Mouse (Mus musculus) brown adipose tissue, adult 24 weeks (tissue): Measurements from ENCODE around the gene Ebf4. TPM values are rescaled to one million over a fixed set of nuclear protein-coding genes. Genes with fewer than 3 reads are reported as not detected.
A peak's percentile ranks its signal among the peaks of the same experiment; 100 is the strongest.

Source experiments
- H3K27ac ChIP-seq: fragments of 200-500 bp; replicated peaks from 2 replicates; pipeline ENCODE4 v1.5.1; 2012; ENCODE audit warnings: low read depth, mild to moderate bottlenecking, low read length
- H3K4me1 ChIP-seq: fragments of 200-500 bp; 2 replicates; pipeline ENCODE4 v1.6.1; 2012; ENCODE audit warnings: low read length, mixed read lengths; ENCODE audit not compliant: control insufficient read depth, insufficient read depth, insufficient read length
- H3K4me3 ChIP-seq: fragments of 200-500 bp; 2 replicates; pipeline ENCODE4 v1.5.1; 2012; ENCODE audit warnings: low read depth, mild to moderate bottlenecking, low read length, moderate library complexity; ENCODE audit not compliant: insufficient read depth
- polyA plus RNA-seq: library from polyadenylated mRNA; stranded (reverse); fragments of >200 nt; gene quantifications from 2 replicates; pipeline ENCODE4 v1.2.4, GENCODE M21; 2012; ENCODE audit not compliant: missing spikeins, insufficient read depth, insufficient read length

Ebf4 gene
- polyA plus RNA-seq, result 0.46 TPM in 1 of 2 replicates, not detected in the other

DNA sequence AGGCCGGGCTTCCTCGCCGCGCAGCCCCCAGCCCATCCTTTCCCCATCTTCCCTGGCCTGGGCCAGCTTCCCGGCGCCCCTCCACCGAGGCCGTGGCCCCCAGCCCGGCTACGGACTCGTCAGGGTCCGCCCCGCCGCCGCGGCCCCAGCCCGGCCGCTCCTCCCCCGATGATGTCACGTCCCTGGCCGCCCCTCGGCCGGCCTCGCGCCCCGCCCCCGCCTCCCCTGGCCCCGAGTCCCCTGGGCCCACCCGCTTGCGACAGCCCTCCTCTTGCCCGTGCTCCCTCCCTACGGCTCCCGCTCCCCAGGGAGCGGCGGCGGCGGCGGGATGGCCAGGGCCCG is at the start of gene Ebf4:
Gene Ebf4 (plus strand): TSS at position 234 of the 342 bp plus-strand sequence.
- Histone ChIP-seq H3K4me1 (no peaks in the 10 kb centered on the region), H3K4me3 (peak within 1 kb of the TSS; percentile 64), H3K27ac (no peak within 1 kb of the TSS)

DNA sequence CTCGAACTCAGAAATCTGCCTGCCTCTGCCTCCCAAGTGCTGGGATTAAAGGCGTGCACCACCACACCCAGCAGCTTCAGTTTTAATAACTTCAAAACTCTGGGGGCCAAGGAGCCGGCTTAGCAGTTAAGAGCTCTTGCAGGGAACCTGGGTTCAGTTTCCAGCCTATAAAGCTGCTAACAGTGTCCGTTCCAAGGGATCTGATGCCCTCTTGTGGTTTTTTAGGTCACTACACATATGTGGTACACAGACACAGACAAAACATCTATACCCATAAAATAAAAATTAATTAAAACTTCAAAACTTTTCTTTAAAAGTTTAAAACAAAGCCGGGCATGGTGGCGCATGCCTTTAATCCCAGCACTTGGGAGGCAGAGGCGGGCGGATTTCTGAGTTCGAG is 48.1 kb upstream of the Ebf4 start:
- H3K4me3 ChIP-seq, result no peak overlapping the region
- no peak overlapping the region for H3K27ac ChIP-seq
- H3K4me1 ChIP-seq, result no peaks in the 10 kb centered on the region

DNA sequence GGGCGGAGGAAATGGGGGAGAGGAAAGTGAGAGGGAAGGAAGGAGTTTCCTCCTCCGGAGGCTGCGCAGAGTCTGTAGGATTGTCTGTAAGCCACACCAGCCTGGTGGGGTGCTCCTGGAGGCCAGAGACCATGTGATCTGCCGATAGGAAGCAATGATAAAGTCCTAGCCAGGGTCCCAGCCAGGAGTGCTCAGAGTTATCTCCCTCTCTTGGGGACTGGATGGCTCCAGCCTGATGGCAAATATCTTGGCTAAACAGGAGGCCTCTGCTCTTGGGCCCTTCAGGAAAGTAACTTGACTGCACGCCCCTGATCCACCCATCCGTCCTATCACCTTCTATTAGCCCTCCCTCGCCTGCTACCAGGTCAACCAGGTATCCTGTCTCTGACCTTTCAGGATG is 46.7 kb upstream of the Ebf4 start:
- no peak overlapping the region for H3K27ac ChIP-seq

DNA sequence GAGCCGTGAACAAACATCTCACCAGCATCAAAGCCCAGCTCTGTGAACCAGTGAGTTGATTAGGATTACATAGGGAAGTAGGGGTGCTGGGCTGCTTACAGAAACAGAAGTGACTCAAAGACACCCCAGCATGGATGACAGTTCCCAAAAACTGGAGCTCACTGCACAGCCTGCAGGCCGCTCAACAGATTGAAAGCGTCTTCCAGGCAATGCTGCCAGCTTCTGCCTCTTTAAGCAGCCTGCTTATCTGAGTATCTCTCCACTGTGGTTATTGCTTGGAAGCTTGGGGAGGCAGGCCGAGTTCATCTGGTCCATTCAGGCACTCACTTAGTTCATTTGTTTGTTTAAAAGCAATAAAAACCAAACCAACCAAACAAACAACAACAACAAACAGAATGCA is 38.2 kb upstream of the Ebf4 start:
- no peak overlapping the region for H3K27ac ChIP-seq
- H3K4me1 ChIP-seq, result no peaks in the 10 kb centered on the region
- H3K4me3 ChIP-seq, result no peak overlapping the region

More for the DNA sequence above, 46.7 kb upstream of the Ebf4 start:
- no peak overlapping the region for H3K4me3 ChIP-seq
- H3K4me1 ChIP-seq, result no peaks in the 10 kb centered on the region

DNA sequence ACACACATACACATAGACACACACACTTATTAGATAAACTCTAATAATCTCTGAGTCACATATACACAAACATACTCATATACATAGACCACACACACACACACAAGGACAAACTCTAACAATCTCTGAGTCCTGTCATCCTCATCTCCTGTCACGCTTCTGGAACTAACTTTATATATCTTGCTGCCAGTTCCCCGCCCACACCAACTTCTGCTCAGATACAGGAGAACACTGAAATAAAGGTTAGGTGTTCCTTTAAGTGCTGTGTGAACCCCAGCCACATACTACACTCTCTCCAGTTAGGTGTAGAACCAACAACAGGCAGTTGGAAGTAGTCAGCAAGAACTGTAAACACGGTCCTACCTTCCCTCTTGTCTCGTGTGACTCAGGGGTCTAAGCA is 34.1 kb upstream of the Ebf4 start:
- Histone ChIP-seq H3K4me1 (no peaks in the 10 kb centered on the region), H3K27ac (no peak overlapping the region), H3K4me3 (no peak overlapping the region)

DNA sequence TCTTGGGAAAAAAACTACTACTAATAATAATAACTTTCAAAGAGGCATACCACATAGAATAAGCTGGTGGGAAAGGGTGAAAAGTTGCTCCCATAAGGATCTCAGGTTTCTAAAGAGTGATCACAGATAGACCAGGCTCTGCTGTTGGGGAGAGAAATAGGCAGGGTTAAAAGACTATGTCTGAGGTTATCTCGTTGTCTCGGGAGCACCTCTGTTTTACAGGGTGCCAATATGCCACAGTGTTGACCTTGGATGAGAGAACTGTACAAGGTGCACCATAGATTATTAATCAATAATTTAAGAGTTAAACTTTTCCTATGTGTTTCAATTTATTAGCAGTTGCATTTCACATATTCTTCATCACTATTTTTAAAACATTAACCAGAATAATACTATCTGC is 33.1 kb upstream of the Ebf4 start:
- Histone ChIP-seq H3K4me3 (no peak overlapping the region), H3K27ac (no peak overlapping the region), H3K4me1 (no peaks in the 10 kb centered on the region)

DNA sequence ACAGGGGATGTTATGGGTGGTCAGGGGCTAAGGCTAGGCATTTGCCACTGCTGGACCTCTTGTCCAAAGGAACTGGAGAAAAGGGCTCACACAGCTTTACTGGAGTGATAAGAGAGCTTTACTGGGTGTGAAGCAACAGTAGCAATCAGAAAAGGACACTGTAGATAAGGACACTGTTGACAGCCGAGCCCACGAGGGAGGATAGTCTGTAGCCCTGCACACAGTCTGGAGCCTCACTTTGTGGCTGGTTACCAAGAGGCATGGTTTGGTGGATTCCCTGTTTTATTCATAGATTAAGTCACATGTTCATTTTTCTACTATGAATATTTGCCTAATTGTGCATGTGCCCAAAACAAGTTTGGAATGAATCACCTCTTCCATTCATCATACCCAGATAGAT is 32.6 kb upstream of the Ebf4 start:
- Histone ChIP-seq H3K4me3 (no peak overlapping the region), H3K4me1 (no peaks in the 10 kb centered on the region), H3K27ac (no peak overlapping the region)

DNA sequence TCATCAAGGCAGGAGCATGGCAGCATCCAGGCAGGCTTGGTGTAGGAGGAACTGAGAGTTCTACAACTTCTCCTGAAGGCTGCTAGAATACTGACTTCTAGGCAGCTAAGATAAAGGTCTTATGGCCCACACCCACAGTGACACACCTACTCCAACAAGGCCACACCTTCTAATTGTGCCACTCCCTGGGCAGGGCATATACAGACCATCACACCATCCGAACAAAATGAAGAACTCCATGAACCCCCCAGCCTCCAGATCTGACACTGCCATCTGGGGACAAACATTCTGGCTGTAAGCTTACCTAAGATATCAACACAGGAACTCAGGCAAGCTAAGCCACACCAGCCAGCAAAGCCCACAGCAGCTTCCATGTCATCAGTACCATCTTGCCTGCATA is 29.4 kb upstream of the Ebf4 start:
- Histone ChIP-seq H3K27ac (no peak overlapping the region), H3K4me3 (no peak overlapping the region), H3K4me1 (no peaks in the 10 kb centered on the region)

DNA sequence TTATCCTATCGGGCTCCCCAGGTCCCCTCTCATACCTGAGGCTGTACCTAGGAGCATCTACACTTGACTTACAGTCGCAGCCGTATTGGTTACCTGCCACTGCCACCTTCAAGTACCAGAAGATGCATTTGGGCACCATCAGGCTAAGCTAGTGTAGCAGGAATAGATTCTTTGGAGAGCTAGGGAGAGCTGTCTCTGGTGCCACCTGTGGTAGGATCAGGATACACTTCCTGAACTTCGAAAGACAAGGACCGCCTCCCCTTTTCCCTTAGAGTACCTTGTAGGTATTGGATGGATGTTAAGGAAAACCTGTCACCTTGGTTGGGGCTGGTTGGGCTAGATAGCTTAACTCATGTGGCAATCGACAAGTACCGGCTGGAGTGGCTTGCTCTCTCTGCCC is 26.9 kb upstream of the Ebf4 start:
- Histone ChIP-seq H3K27ac (no peak overlapping the region), H3K4me3 (no peak overlapping the region), H3K4me1 (no peaks in the 10 kb centered on the region)

DNA sequence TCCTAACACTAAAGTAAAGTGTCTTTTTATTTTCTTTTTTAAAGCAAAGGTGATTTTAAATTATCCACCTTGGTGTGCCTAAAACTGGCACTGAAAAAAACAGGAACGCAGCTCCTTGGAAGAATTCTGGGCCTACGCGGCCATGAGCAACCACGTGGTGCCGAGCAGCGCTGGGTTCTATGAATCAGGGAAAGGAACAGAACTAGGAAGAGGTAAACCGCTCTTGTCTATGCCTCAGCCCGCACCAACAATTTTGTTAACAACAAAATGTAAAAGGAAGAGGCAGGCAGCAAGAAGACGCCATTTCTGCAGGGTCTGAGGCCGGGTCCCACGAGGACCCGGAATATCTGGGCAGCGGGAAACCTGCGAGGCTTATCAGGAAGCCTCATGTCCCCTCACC is 21.2 kb upstream of the Ebf4 start:
- H3K27ac ChIP-seq, result peak overlapping the region; percentile 69
- H3K4me1 ChIP-seq, result no peaks in the 10 kb centered on the region

DNA sequence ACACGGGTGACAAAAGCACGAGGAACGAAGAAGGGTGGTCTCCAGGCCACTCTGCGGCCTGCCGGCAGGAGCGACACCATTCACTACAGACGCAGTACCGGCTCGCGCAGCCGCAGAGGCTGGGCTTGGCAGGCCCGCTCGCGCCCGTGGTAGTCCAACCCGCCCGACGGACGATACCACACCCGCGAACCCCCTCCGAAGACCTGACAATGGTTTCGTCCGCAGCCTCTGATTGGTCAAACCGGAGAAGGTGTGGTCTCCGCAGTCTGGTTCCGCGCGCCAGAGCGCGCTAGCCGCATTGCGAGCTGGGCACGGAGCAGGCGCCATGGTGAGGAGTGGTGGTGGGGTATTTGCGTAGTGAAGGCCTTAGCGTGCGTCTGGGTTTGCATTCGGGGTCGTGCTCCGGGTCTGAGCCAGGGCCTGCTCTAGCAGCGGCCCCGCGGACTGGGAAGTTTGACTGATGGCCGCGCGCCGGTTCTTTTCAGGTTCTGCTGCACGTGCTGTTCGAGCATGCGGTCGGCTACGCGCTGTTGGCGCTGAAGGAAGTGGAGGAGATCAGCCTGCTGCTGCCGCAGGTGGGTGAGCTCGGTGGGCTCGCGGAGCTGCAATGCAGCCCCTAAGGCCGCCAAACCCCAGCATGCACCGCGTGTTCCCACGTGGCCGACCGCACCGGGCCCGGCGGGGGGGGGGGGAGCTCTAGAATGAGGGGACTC is 20.7 kb upstream of the Ebf4 start, which contains the start of gene Nop56:
Gene Nop56 (plus strand): TSS at position 282 of the 713 bp plus-strand sequence.
- Histone ChIP-seq H3K4me1 (no peaks in the 10 kb centered on the region), H3K4me3 (peak within 1 kb of the TSS; percentile 85), H3K27ac (peak within 1 kb of the TSS; percentile 69)

More for the DNA sequence above, 21.2 kb upstream of the Ebf4 start:
- peak overlapping the region; percentile 77 for H3K4me3 ChIP-seq

DNA sequence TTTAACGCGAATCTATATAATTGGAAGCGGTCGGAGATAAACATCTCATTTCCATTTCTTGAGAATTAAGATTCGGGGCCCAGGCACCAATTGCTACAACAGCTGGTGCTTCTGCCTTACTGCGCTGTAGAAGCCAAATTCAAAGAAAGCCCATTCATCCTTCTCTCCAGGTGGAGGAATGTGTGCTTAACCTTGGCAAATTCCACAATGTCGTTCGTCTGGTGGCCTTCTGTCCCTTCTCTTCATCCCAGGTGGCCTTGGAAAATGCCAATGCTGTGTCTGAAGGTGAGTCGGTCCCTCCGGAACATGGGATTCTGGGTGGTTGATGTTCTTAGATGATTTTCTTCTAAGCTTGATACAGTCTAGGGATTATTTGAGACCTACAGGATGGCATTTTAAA is 20.1 kb upstream of the Ebf4 start:
- Histone ChIP-seq H3K4me1 (no peaks in the 10 kb centered on the region), H3K4me3 (peak overlapping the region; percentile 85), H3K27ac (no peak overlapping the region)

DNA sequence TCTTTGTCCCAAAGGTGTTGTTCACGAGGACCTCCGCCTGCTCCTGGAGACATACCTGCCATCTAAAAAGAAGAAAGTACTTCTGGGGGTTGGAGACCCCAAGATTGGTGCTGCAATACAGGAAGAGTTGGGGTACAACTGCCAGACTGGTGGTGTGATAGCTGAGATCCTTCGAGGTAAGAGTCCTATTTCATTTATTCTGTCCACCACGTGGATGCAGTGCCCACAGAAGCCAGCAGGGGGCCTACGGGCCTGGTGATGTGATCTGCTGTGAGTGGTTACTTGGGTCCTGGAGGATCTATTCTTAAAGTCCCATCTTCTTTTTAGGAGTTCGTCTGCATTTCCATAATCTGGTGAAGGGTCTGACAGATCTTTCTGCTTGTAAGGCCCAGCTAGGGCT is 19.3 kb upstream of the Ebf4 start:
- Histone ChIP-seq H3K4me1 (no peaks in the 10 kb centered on the region), H3K27ac (no peak overlapping the region), H3K4me3 (peak overlapping the region; percentile 24; the same call in 1 of the 2 replicates)

DNA sequence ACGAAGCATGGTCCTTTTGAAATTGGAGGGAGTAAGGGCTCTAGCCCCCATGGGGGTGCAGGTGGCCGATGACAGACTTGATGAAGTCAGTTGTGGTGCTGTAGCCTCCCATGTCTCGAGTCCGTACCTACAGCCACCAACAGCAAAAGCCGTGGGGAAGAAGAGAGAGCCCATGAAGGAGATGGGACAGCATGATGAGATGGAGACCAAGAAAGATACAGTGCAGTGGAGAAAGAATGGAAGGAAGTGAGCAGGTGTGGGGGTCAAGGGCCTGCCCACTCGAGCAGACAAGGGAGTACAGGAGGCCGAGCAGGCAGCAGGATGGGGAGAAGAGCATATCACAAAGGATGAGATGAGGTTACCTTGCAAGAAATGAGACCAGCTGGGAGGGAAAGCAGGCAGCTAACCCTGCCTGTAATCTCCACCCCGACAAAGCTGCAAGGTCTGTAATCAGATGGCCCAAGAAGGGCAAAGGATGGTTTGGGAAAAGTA is 15.3 kb upstream of the Ebf4 start:
- Histone ChIP-seq H3K4me3 (no peak overlapping the region), H3K27ac (no peak overlapping the region), H3K4me1 (no peaks in the 10 kb centered on the region)

DNA sequence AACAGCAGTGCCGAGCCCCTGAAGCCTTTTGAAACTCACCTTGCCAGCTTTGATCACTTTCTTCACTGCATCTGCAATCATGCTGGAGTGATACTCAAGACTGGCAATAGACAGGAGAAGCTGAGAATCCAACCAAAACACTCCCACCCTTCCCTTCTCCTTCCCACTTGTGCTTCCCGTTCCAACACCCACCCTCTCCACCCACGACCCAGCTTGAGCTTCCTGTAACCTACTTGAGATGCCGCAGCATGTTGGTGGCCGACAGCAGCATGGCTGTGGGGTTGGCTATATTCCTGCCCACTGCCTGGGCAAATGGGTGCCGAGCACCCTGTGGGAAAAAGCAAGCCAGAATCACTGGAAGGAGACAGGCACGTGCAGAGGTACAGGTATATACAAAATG is 14.7 kb upstream of the Ebf4 start:
- Histone ChIP-seq H3K27ac (no peak overlapping the region), H3K4me1 (no peaks in the 10 kb centered on the region), H3K4me3 (no peak overlapping the region)

DNA sequence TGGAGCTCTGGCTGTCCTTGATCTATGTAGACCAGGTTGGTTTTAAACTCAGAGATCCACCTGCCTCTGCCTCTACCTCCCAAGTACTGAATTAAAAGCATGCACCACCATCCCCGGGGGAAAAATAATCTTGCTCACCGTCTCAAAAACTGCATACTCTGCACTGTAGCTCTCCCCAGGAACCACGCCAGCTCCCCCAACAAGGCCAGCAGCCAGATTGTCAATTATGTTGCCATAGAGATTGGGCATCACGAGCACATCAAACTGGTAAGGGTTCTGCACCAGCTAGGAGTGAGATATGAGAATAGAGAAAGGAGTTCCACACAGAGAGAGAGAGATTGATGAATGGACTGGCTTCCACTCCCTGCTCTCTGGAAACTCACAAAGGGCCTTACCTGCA is 14.2 kb upstream of the Ebf4 start:
- no peaks in the 10 kb centered on the region for H3K4me1 ChIP-seq
- no peak overlapping the region for H3K4me3 ChIP-seq
- no peak overlapping the region for H3K27ac ChIP-seq
